Comparison of ENCODE assay signal across 25 mouse cellular contexts in the genomic region with DNA sequence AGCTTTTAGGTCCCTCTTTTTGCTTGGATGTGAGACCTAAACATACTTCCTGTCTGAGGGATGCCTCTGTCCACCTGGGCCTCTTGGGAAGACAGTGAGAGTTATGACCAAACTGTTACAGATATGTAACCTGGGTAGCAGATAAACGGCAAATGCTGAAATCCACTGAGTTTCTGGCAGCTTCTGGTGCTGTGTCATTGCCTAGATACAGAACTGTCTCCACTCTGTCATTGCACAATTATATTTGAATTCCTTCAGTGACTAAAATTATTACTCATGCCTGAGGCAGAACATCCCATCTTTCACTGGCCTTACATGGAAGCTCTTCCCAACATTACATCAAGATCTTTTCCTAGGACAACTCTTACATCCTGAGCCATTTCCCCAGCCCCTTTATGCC.
"Had no signal": no experiment of that assay in that cellular context is flagged by ENCODE, and none has a peak within 500 bp of the region (broad histone marks: within the 10 kb centered on the region; RNA-seq: fewer than 3 reads in every experiment).

No protein-coding gene starts in this region.

- H3K4me2 ChIP-seq: heart, embryonic 13.5 days; heart, embryonic 15.5 days; hindbrain, embryonic 13.5 days; hindbrain, embryonic 15.5 days; kidney, embryonic 15.5 days; limb, embryonic 12.5 days; liver, embryonic 12.5 days had no signal

- H3K9me3 ChIP-seq: heart, embryonic 10.5 days; heart, embryonic 13.5 days; heart, embryonic 15.5 days; hindbrain, embryonic 13.5 days; hindbrain, embryonic 15.5 days; kidney, embryonic 15.5 days; limb, embryonic 10.5 days; limb, embryonic 12.5 days; liver, embryonic 12.5 days had no signal

- H3K27me3 ChIP-seq: heart, embryonic 13.5 days; heart, embryonic 15.5 days; hindbrain, embryonic 13.5 days; hindbrain, embryonic 15.5 days; kidney, embryonic 15.5 days; limb, embryonic 12.5 days; liver, embryonic 12.5 days had no signal

- ATAC-seq: hindbrain, postnatal 0 days; intestine, embryonic 16.5 days; liver, embryonic 12.5 days had no signal

- DNase-seq: gastrocnemius, postnatal 14 days; gastrocnemius, postnatal 36 days; heart, adult 18-20 months; heart, postnatal 14 days; heart, postnatal 36 days; kidney, adult 11 months; kidney, adult 2 months; kidney, adult 9 months; kidney, postnatal 14 days; kidney, postnatal 36 days; layer of hippocampus, adult 9-11 months; layer of hippocampus, postnatal 36 days had no signal

- H3K4me3 ChIP-seq: heart, embryonic 10.5 days; heart, embryonic 13.5 days; heart, embryonic 15.5 days; hindbrain, embryonic 13.5 days; hindbrain, embryonic 15.5 days; kidney, embryonic 15.5 days; limb, embryonic 10.5 days; limb, embryonic 12.5 days; liver, embryonic 12.5 days had no signal

- H3K27ac ChIP-seq: heart, embryonic 10.5 days; heart, embryonic 13.5 days; heart, embryonic 15.5 days; hindbrain, embryonic 13.5 days; hindbrain, embryonic 15.5 days; hindbrain, postnatal 0 days; kidney, embryonic 15.5 days; kidney, postnatal 0 days; limb, embryonic 10.5 days; limb, embryonic 12.5 days; liver, embryonic 12.5 days; liver, embryonic 14.5 days had no signal

- H3K9ac ChIP-seq: heart, embryonic 13.5 days; heart, embryonic 15.5 days; hindbrain, embryonic 13.5 days; hindbrain, embryonic 15.5 days; kidney, embryonic 15.5 days; limb, embryonic 12.5 days; liver, embryonic 12.5 days; liver, embryonic 14.5 days had no signal

- H3K4me1 ChIP-seq: heart, embryonic 10.5 days; heart, embryonic 13.5 days; heart, embryonic 15.5 days; hindbrain, embryonic 13.5 days; hindbrain, embryonic 15.5 days; kidney, embryonic 15.5 days; limb, embryonic 10.5 days; limb, embryonic 12.5 days; liver, embryonic 12.5 days had no signal

- H3K36me3 ChIP-seq: heart, embryonic 10.5 days; heart, embryonic 13.5 days; heart, embryonic 15.5 days; hindbrain, embryonic 13.5 days; hindbrain, embryonic 15.5 days; kidney, embryonic 15.5 days; limb, embryonic 10.5 days; limb, embryonic 12.5 days; liver, embryonic 12.5 days had no signal
